Mouse (Mus musculus) CH12.LX (cell line): Measurements from ENCODE around the gene March1. TPM values are rescaled to one million over a fixed set of nuclear protein-coding genes. Genes with fewer than 3 reads are reported as not detected.

ENCODE experiments used
- DNase-seq: peaks from one replicate; pipeline ENCODE4 v3.0.0-alpha.2; 2013; ENCODE audit errors: extremely low read depth
- H3K27ac ChIP-seq: 2 replicates; pipeline ENCODE4 v1.5.1; 2012; ENCODE audit warnings: low read depth, mild to moderate bottlenecking, control low read depth, moderate library complexity; ENCODE audit not compliant: insufficient read depth
- H3K27me3 ChIP-seq: replicated peaks from 2 replicates; pipeline ENCODE3; 2012; ENCODE audit warnings: inconsistent platforms
- H3K36me3 ChIP-seq, 2 experiments: replicated peaks in 1 of 2; 2 replicates each; pipeline versions ENCODE3 to v1.6.1; 2012; ENCODE audit warnings: inconsistent platforms in 1 of 2, low read length in 1 of 2, mild to moderate bottlenecking in 1 of 2, mixed read lengths in 1 of 2, moderate library complexity in 1 of 2; ENCODE audit not compliant: control insufficient read depth in 1 of 2, insufficient read depth in 1 of 2
- H3K4me1 ChIP-seq, 2 experiments: 2 replicates each; pipeline ENCODE4 v1.6.1; 2012; ENCODE audit warnings: inconsistent platforms in 1 of 2, moderate library complexity in 1 of 2; ENCODE audit not compliant: insufficient read depth in 2 of 2, control insufficient read depth in 1 of 2
- H3K4me2 ChIP-seq: 2 replicates; pipeline ENCODE4 v1.6.1; 2012; ENCODE audit warnings: low read depth, mild to moderate bottlenecking, control low read depth; ENCODE audit not compliant: poor library complexity, insufficient read depth, severe bottlenecking
- H3K4me3 ChIP-seq, 3 experiments: fragments of 150-350 bp in 1 of 3; sonication (generic) in 1 of 3; replicated peaks in 1 of 3; 2 replicates each; pipeline versions ENCODE3 to v1.5.1; 2011 to 2012; ENCODE audit warnings: low read depth in 2 of 3, low read length in 2 of 3, mild to moderate bottlenecking in 2 of 3, moderate library complexity in 2 of 3, control low read depth in 1 of 3, improper control_type of control experiment in 1 of 3, inconsistent platforms in 1 of 3, mixed read lengths in 1 of 3; ENCODE audit not compliant: poor library complexity in 1 of 3
- H3K79me2 ChIP-seq: replicated peaks from 2 replicates; pipeline ENCODE4 v1.6.1; 2012; ENCODE audit warnings: mild to moderate bottlenecking, moderate library complexity; ENCODE audit not compliant: control insufficient read depth, poor library complexity, insufficient read depth, severe bottlenecking; ENCODE audit errors: extremely low read depth
- H3K9ac ChIP-seq: 2 replicates; pipeline ENCODE4 v1.6.1; 2012; ENCODE audit warnings: low read depth, mild to moderate bottlenecking, control low read depth, moderate library complexity; ENCODE audit not compliant: insufficient read depth
- H3K9me3 ChIP-seq: replicated peaks from 2 replicates; pipeline ENCODE3; 2012; ENCODE audit warnings: low read length, inconsistent platforms, mixed read lengths
- CTCF ChIP-seq, 2 experiments: IDR thresholded peaks in 1 of 2; conservative IDR thresholded peaks in 1 of 2; 2 replicates each; pipeline ENCODE4 v1.5.1; 2011 to 2012; ENCODE audit warnings: low read depth in 2 of 2, low read length in 2 of 2, improper control_type of control experiment in 1 of 2, inconsistent platforms in 1 of 2, mild to moderate bottlenecking in 1 of 2, moderate library complexity in 1 of 2
- E2F4 ChIP-seq: IDR thresholded peaks from 2 replicates; pipeline ENCODE4 v1.6.1; 2011; ENCODE audit warnings: low read depth, low read length, improper control_type of control experiment; ENCODE audit not compliant: insufficient replicate concordance
- EP300 ChIP-seq: IDR thresholded peaks from 2 replicates; pipeline ENCODE4 v1.6.1; 2011; ENCODE audit warnings: low read length, improper control_type of control experiment
- ETS1 ChIP-seq: conservative IDR thresholded peaks from 2 replicates; pipeline ENCODE4 v1.6.1; 2012; ENCODE audit warnings: low read depth, mild to moderate bottlenecking, inconsistent platforms, low read length, improper control_type of control experiment, moderate library complexity
- GABPA ChIP-seq: IDR thresholded peaks from 2 replicates; pipeline ENCODE4 v1.6.1; 2012; ENCODE audit warnings: low read depth, low read length, improper control_type of control experiment, inconsistent platforms; ENCODE audit not compliant: insufficient replicate concordance
- IRF4 ChIP-seq: IDR thresholded peaks from 2 replicates; pipeline ENCODE4 v1.6.1; 2014; ENCODE audit warnings: low read depth, mild to moderate bottlenecking, inconsistent platforms, low read length, improper control_type of control experiment
- KAT2A ChIP-seq: IDR thresholded peaks from 2 replicates; pipeline ENCODE4 v1.6.1; 2012; ENCODE audit warnings: low read length, improper control_type of control experiment, inconsistent platforms; ENCODE audit not compliant: insufficient replicate concordance
- MAX ChIP-seq: IDR thresholded peaks from 2 replicates; pipeline ENCODE4 v1.6.1; 2011; ENCODE audit warnings: low read length, improper control_type of control experiment
- MAZ ChIP-seq: IDR thresholded peaks from 2 replicates; pipeline ENCODE4 v1.6.1; 2012; ENCODE audit warnings: low read depth, mild to moderate bottlenecking, inconsistent platforms, low read length, improper control_type of control experiment, moderate library complexity
- MXI1 ChIP-seq: IDR thresholded peaks from 2 replicates; pipeline ENCODE4 v1.6.1; 2011; ENCODE audit warnings: mild to moderate bottlenecking, low read depth, low read length, improper control_type of control experiment
- NELFE ChIP-seq: IDR thresholded peaks from 2 replicates; pipeline ENCODE4 v1.6.1; 2011; ENCODE audit warnings: low read depth, low read length, improper control_type of control experiment
- NRF1 ChIP-seq: IDR thresholded peaks from 2 replicates; pipeline ENCODE4 v1.6.1; 2014; ENCODE audit warnings: low read depth, mild to moderate bottlenecking, inconsistent platforms, low read length, improper control_type of control experiment, moderate library complexity
- PAX5 ChIP-seq: IDR thresholded peaks from 2 replicates; pipeline ENCODE4 v1.6.1; 2012; ENCODE audit warnings: low read length, inconsistent platforms, mixed read lengths
- POLR2A ChIP-seq: IDR thresholded peaks from 2 replicates; pipeline ENCODE4 v1.6.1; 2011; ENCODE audit warnings: low read depth, mild to moderate bottlenecking, improper control_type of control experiment, low read length
- RCOR1 ChIP-seq: conservative IDR thresholded peaks from 2 replicates; pipeline ENCODE4 v1.6.1; 2012; ENCODE audit warnings: low read depth, mild to moderate bottlenecking, inconsistent platforms, low read length, improper control_type of control experiment
- SIN3A ChIP-seq: IDR thresholded peaks from 2 replicates; pipeline ENCODE4 v1.6.1; 2012; ENCODE audit warnings: low read length, improper control_type of control experiment, inconsistent platforms
- SMC3 ChIP-seq: IDR thresholded peaks from 2 replicates; pipeline ENCODE4 v1.6.1; 2011; ENCODE audit warnings: low read depth, low read length, improper control_type of control experiment
- TBP ChIP-seq: conservative IDR thresholded peaks from 2 replicates; pipeline ENCODE4 v1.6.1; 2011; ENCODE audit warnings: low read depth, low read length, improper control_type of control experiment
- UBTF ChIP-seq: IDR thresholded peaks from 2 replicates; pipeline ENCODE4 v1.6.1; 2012; ENCODE audit warnings: low read depth, mild to moderate bottlenecking, inconsistent platforms, low read length, improper control_type of control experiment, moderate library complexity
- ZC3H11A ChIP-seq: IDR thresholded peaks from 2 replicates; pipeline ENCODE4 v1.6.1; 2012; ENCODE audit warnings: low read depth, mild to moderate bottlenecking, inconsistent platforms, low read length, improper control_type of control experiment
- ZKSCAN1 ChIP-seq: IDR thresholded peaks from 2 replicates; pipeline ENCODE4 v1.6.1; 2012; ENCODE audit warnings: low read depth, inconsistent platforms, low read length, improper control_type of control experiment, borderline replicate concordance
- dilution Hi-C: fragments of 300-500 bp; cut with MboI; formaldehyde crosslinking; loops from 2 replicates; pipeline ENCODE4 v1.14.3; 2020; ENCODE audit warnings: low sequenced_read_pairs; ENCODE audit not compliant: extremely low pct_unique_long_range_greater_than_20kb, extremely low pct_ligation_motif_present
- in situ Hi-C: fragments of 300-500 bp; cut with MboI; formaldehyde crosslinking; loops from 3 replicates; pipeline ENCODE4 v1.14.3; 2019; ENCODE audit warnings: low sequenced_read_pairs, low pct_ligation_motif_present, low pct_unique_long_range_greater_than_20kb, mixed read lengths
- polyA plus RNA-seq: library from polyadenylated mRNA; unstranded; fragments of >175 nt; gene quantifications from 2 replicates; pipeline ENCODE4 v1.2.1, GENCODE M21; 2012; ENCODE audit warnings: low read depth; ENCODE audit not compliant: insufficient read length
- total RNA-seq, 2 experiments: library from RNA; depleted of rRNA; stranded (reverse); fragments of 300-350 nt in 1 of 2; fragments of >200 nt in 1 of 2; gene quantifications; 2 replicates each; pipeline ENCODE4 v1.2.3; 2012 to 2014

March1 gene
- total and polyA plus RNA-seq, 3 experiments: 0.16 to 0.21 TPM; not detected in 1

- dilution Hi-C loops: no loop called here
- H3K27me3 ChIP-seq: no peaks in the 10 kb centered on the region
- no peak for TF ChIP-seq NRF1
- no peak for TF ChIP-seq RCOR1
- no peak for TF ChIP-seq TBP
- TF ChIP-seq SMC3: no peak
- no peak for TF ChIP-seq MAZ
- TF ChIP-seq MAX: no peak
- no peak for TF ChIP-seq E2F4
- no peak for TF ChIP-seq NELFE
- TF ChIP-seq KAT2A: no peak
- TF ChIP-seq SIN3A: no peak
- TF ChIP-seq POLR2A: no peak
- no peak for TF ChIP-seq ETS1
- no peak for TF ChIP-seq ZKSCAN1
- no peak for TF ChIP-seq UBTF
- TF ChIP-seq, all 38 proteins: peak for 0
- Histone ChIP-seq H3K9ac (no peak overlapping the region), H3K79me2 (no peaks in the 10 kb centered on the region), H3K9me3 (no peaks in the 10 kb centered on the region), H3K4me1 (no peaks in the 10 kb centered on the region), H3K4me3 (no peak overlapping the region), H3K27ac (no peak overlapping the region), H3K4me2 (no peak overlapping the region), H3K36me3 (no peaks in the 10 kb centered on the region)
- DNase-seq: no peak
- in situ Hi-C loops: no loop called here
These were observed 745.4 kb downstream of the March1 start for GRCm38 (mm10) chr8:66362882-66363801.

DNA sequence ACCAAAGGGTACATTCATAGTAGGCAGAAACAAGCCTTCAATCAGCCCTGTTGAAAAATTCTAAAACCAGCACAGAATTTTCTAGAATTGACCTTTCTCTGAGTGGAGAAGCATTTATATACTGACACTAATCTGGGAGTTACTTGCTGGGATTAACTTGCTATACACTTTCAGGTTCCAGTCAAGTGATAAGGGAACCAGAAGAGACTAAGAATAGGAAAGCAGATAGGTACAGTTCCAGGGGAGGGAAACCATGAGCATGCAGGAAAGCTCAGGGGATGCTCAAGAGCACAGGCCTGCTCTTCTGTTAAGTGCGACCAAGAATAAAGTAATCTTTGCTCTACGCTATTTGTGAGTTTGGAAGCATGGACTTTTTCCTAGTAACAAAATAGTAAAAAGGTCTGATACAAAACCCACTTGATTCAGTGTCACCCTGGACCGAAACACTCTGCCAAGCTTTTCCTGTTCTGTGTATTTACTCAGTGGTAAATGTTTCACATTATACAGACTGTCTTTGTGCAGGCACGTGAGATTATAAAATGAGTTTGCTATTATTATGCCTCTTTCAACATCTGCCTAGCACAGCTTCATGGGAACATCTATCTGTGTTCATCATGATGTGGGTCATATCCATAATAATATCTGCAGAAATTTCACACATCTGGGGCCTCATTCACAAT, 766.1 kb downstream of the March1 start:
- Histone ChIP-seq H3K79me2 (no peaks in the 10 kb centered on the region), H3K27me3 (no peaks in the 10 kb centered on the region), H3K4me2 (no peak overlapping the region), H3K9ac (no peak overlapping the region), H3K9me3 (no peaks in the 10 kb centered on the region), H3K4me3 (no peak overlapping the region), H3K27ac (no peak overlapping the region), H3K4me1 (peaks cover 0 to 8% of the 10 kb centered on the region in 2 experiments; a peak in 2 of 4 replicates), H3K36me3 (no peaks in the 10 kb centered on the region)
- in situ Hi-C loops: no loop called here
- dilution Hi-C loops: no loop called here
- no peak for DNase-seq
- TF ChIP-seq UBTF (no peak), MAZ (no peak), NRF1 (no peak), GABPA (no peak), TBP (no peak), ZC3H11A (no peak), EP300 (no peak), MXI1 (no peak), PAX5 (no peak), IRF4 (no peak), KAT2A (no peak), CTCF (conservative IDR thresholded peaks at IDR 0.05 in 1 of 2, IDR thresholded peaks at IDR 0.05 in 1 of 2; ENCODE audit: low read depth in 2 of 2, low read length in 2 of 2) (no peak)
